Mouse (Mus musculus) embryonic fibroblast, embryonic 13.5 days (primary cell): ENCODE results near the gene Ing5.

Experiments
- CTCF ChIP-seq: IDR thresholded peaks from 2 replicates; pipeline ENCODE4 v1.5.1; 2011; ENCODE audit warnings: mild to moderate bottlenecking, control low read depth, low read length, moderate library complexity, borderline replicate concordance; ENCODE audit not compliant: insufficient read depth
- POLR2A ChIP-seq: IDR thresholded peaks from 2 replicates; pipeline ENCODE4 v1.6.1; 2011; ENCODE audit warnings: low read depth, mild to moderate bottlenecking, control low read depth, low read length, moderate library complexity

DNA sequence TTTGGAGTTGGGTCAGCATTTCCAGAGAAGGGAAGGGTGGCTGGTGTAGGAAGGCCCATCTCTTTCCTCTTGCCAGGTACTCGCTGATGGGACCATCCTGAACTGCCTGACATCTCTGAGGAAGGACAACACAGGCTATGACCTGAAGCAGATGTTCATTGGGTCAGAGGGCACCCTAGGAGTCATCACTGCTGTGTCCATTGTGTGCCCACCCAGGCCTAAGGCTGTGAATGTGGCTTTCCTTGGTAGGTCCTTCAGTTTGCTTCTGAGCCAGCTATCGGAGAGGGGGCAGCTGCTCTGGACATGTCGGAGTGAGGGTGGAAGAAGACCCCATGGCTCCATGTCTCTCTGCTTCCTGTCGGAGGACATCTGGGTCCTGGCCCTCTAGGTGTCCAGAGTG lies 31.4 kb downstream of the Ing5 start:
- TF ChIP-seq POLR2A (no peak), CTCF (no peak)
